In the genomic region with DNA sequence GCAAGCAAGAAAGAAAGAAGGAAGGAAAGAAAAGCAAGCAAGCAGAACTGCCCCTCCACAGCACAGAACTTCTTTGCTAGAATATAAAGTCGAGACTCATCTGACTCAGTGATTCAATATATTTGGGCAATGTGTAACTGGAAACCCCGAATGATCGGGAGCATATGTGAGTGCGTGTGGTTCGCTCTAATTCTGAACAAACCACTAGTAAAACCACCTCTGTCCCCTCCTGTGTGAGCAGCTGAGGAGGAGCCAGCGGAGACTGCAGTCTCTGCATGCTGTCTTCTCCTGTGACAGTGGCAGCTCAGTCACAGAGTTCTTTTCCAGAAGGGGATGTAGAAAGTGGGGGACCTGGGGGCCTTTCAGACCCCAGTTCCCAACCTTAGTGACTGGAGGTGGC, we compare ENCODE assay signal across 22 mouse cellular contexts. TPM values are rescaled to one million over a fixed set of nuclear protein-coding genes. Genes with fewer than 3 reads are reported as not detected.
DNase-seq lines count a peak whose midpoint lies in the region; ATAC-seq and TF ChIP-seq lines count a peak whose summit lies in the region.
"Had no signal": no experiment of that assay in that cellular context is flagged by ENCODE, and none has a peak within 500 bp of the region (broad histone marks: within the 10 kb centered on the region; RNA-seq: fewer than 3 reads in every experiment).

No protein-coding gene starts in this region.

- H3K9ac ChIP-seq in embryonic facial prominence, embryonic 11.5 days (replicated peaks; ENCODE audit: low read length): no peak overlapping the region
- no peak overlapping the region for H3K9ac ChIP-seq in heart, embryonic 12.5 days
- H3K9ac ChIP-seq: embryonic facial prominence, embryonic 15.5 days; hindbrain, embryonic 13.5 days; intestine, embryonic 15.5 days had no signal

- H3K27ac ChIP-seq in embryonic facial prominence, embryonic 11.5 days (replicated peaks; ENCODE audit: low read depth, low read length): no peak overlapping the region
- 0 out of 2 replicates have a peak overlapping the region, but pooled peaks have one; percentile 56 for H3K27ac ChIP-seq in limb, embryonic 10.5 days
- H3K27ac ChIP-seq in heart, embryonic 12.5 days (ENCODE audit: poor library complexity, severe bottlenecking): no peak overlapping the region
- H3K27ac ChIP-seq: embryonic facial prominence, embryonic 15.5 days; heart, adult 2 months; heart, embryonic 10.5 days; hindbrain, embryonic 10.5 days; hindbrain, embryonic 13.5 days; intestine, embryonic 15.5 days had no signal

- no peak overlapping the region for H3K4me2 ChIP-seq in embryonic facial prominence, embryonic 11.5 days (ENCODE audit: low read depth, low read length)
- H3K4me2 ChIP-seq in heart, embryonic 12.5 days: no peak overlapping the region
- H3K4me2 ChIP-seq: embryonic facial prominence, embryonic 15.5 days; hindbrain, embryonic 13.5 days; intestine, embryonic 15.5 days had no signal

- DNase-seq in embryonic facial prominence, embryonic 11.5 days (ENCODE audit: low spot score): peak; percentile 74
- DNase-seq in limb, embryonic 10.5 days (ENCODE audit: low spot score): no peak
- no peak for DNase-seq in spleen, adult 12 weeks (ENCODE audit: low spot score)
- DNase-seq in thymus, postnatal 36 days: no peak
- DNase-seq: adrenal gland, postnatal 10 days; adrenal gland, postnatal 36 days; cerebellum, adult 18-20 months; cerebellum, adult 9-10 months; cerebellum, postnatal 14 days; gastrocnemius, postnatal 25 days; heart, adult 2 months; kidney, adult 11 months had no signal

- H3K79me2 ChIP-seq in C2C12 (ENCODE audit: control insufficient read depth, insufficient read depth): no peaks in the 10 kb centered on the region

- no peaks in the 10 kb centered on the region for H3K79me3 ChIP-seq in C2C12 (ENCODE audit: low read depth)

- TF ChIP-seq CTCF in C2C12 (IDR thresholded peaks at IDR 0.05; ENCODE audit: control insufficient read depth, insufficient read depth, insufficient read length): no peak

- no peaks in the 10 kb centered on the region for H3K27me3 ChIP-seq in C2C12 (ENCODE audit: control insufficient read depth, insufficient read depth, insufficient read length)
- no peaks in the 10 kb centered on the region for H3K27me3 ChIP-seq in embryonic facial prominence, embryonic 11.5 days (ENCODE audit: control insufficient read depth, insufficient read depth, low read length)
- peaks cover 45% of the 10 kb centered on the region for H3K27me3 ChIP-seq in limb, embryonic 10.5 days (ENCODE audit: low read depth, poor library complexity, severe bottlenecking)
- no peaks in the 10 kb centered on the region; the same call in 1 of the 2 replicates for H3K27me3 ChIP-seq in heart, embryonic 12.5 days (replicated peaks)
- H3K27me3 ChIP-seq: embryonic facial prominence, embryonic 15.5 days; intestine, embryonic 15.5 days; Patski had no signal

- no peaks in the 10 kb centered on the region for H3K9me3 ChIP-seq in embryonic facial prominence, embryonic 11.5 days (replicated peaks; ENCODE audit: control insufficient read depth, low read length)
- H3K9me3 ChIP-seq in limb, embryonic 10.5 days (replicated peaks): no peaks in the 10 kb centered on the region
- H3K9me3 ChIP-seq in heart, embryonic 12.5 days (replicated peaks): no peaks in the 10 kb centered on the region
- H3K9me3 ChIP-seq: embryonic facial prominence, embryonic 15.5 days; heart, embryonic 10.5 days; hindbrain, embryonic 10.5 days; hindbrain, embryonic 13.5 days; intestine, embryonic 15.5 days had no signal

- no peak overlapping the region for H3K4me3 ChIP-seq in C2C12 (ENCODE audit: insufficient read depth, poor library complexity, severe bottlenecking)
- H3K4me3 ChIP-seq in embryonic facial prominence, embryonic 11.5 days (ENCODE audit: low read depth, low read length): no peak overlapping the region
- no peak overlapping the region for H3K4me3 ChIP-seq in limb, embryonic 10.5 days
- no peak overlapping the region for H3K4me3 ChIP-seq in heart, embryonic 12.5 days
- H3K4me3 ChIP-seq: embryonic facial prominence, embryonic 15.5 days; heart, adult 2 months; heart, embryonic 10.5 days; hindbrain, embryonic 10.5 days; hindbrain, embryonic 13.5 days; intestine, embryonic 15.5 days had no signal

- H3K36me3 ChIP-seq in C2C12 (ENCODE audit: control insufficient read depth, insufficient read depth): no peaks in the 10 kb centered on the region
- H3K36me3 ChIP-seq in embryonic facial prominence, embryonic 11.5 days (replicated peaks; ENCODE audit: control insufficient read depth, insufficient read depth, low read depth, low read length): no peaks in the 10 kb centered on the region
- no peaks in the 10 kb centered on the region for H3K36me3 ChIP-seq in limb, embryonic 10.5 days
- H3K36me3 ChIP-seq in heart, embryonic 12.5 days: no peaks in the 10 kb centered on the region
- H3K36me3 ChIP-seq: embryonic facial prominence, embryonic 15.5 days; heart, embryonic 10.5 days; hindbrain, embryonic 10.5 days; hindbrain, embryonic 13.5 days; intestine, embryonic 15.5 days had no signal

- 32% methylated on average over 6 of the region's 6 CpGs for WGBS in embryonic facial prominence, embryonic 11.5 days
- 59% methylated on average over 6 of the region's 6 CpGs for WGBS in limb, embryonic 10.5 days
- 75% methylated on average over 6 of the region's 6 CpGs for WGBS in heart, embryonic 12.5 days

- H3ac ChIP-seq in C2C12 (ENCODE audit: control insufficient read depth, insufficient read length, low read depth): no peak overlapping the region

- peaks cover 2% of the 10 kb centered on the region for H3K4me1 ChIP-seq in embryonic facial prominence, embryonic 11.5 days (ENCODE audit: control insufficient read depth, insufficient read depth, low read length)
- peaks cover 59% of the 10 kb centered on the region for H3K4me1 ChIP-seq in limb, embryonic 10.5 days
- H3K4me1 ChIP-seq in heart, embryonic 12.5 days (replicated peaks): no peaks in the 10 kb centered on the region
- H3K4me1 ChIP-seq: hindbrain, embryonic 13.5 days; intestine, embryonic 15.5 days had no signal

- ATAC-seq in embryonic facial prominence, embryonic 11.5 days (replicated peaks; ENCODE audit: insufficient number of reproducible peaks, low FRiP score, low TSS enrichment, low read depth): no peak
- no peak for ATAC-seq in heart, embryonic 12.5 days (ENCODE audit: insufficient number of reproducible peaks, low FRiP score)
- ATAC-seq: forebrain, embryonic 14.5 days; hindbrain, embryonic 16.5 days; intestine, embryonic 15.5 days; Patski had no signal

TF ChIP-seq in C2C12, 6 proteins besides CTCF, POLR2A, EP300 and RAD21:
- TF ChIP-seq MAX (IDR thresholded peaks at IDR 0.05) (no peak), MYOD1 (IDR thresholded peaks at IDR 0.05; ENCODE audit: control insufficient read depth, insufficient read length, low read depth) (peak; percentile 11)
TF ChIP-seq in C2C12: peak in this region for 1.

RNA-seq across cellular contexts. Expression of a gene that starts 31.5 kb away (rescaled TPM):
- polyA plus RNA-seq in C2C12 (2012; fragmentation: generic; extraction: Trizol): not detected
- 10.3 and 11.2 TPM in 2 replicates for polyA plus RNA-seq in embryonic facial prominence, embryonic 11.5 days (2014; fragmentation: Nextera tagmentation; extraction: Ambion mirVana)
- polyA plus RNA-seq in limb, embryonic 10.5 days (2016; fragmentation: Nextera tagmentation; extraction: Ambion mirVana): 9.1 and 15.7 TPM in 2 replicates
- 0.18 and 0.36 TPM in 2 replicates for polyA plus RNA-seq in heart, embryonic 12.5 days (2016; fragmentation: Nextera tagmentation; extraction: Ambion mirVana)
- polyA plus RNA-seq: Patski had no signal
